Mouse (Mus musculus): Measurements from ENCODE around the gene Cfap299. TPM values are rescaled to one million over a fixed set of nuclear protein-coding genes. Genes with fewer than 3 reads are reported as not detected.

The Cfap299 gene
- 2.6 and 2.9 TPM in 2 replicates for polyA plus RNA-seq (2015; fragmentation: Nextera tagmentation; extraction: Ambion mirVana)

- Histone ChIP-seq H3K36me3 (ENCODE audit: control insufficient read depth, insufficient read depth, low read length) (no peaks in the 10 kb centered on the region), H3K9ac (ENCODE audit: low read depth, low read length) (peak within 1 kb of the TSS; percentile 59), H3K4me1 (ENCODE audit: control insufficient read depth, insufficient read depth, low read length) (peaks cover 3% of the 10 kb centered on the region), H3K27ac (ENCODE audit: low read length) (no peak within 1 kb of the TSS), H3K27me3 (ENCODE audit: control insufficient read depth, insufficient read depth, low read depth, low read length) (peaks cover 5% of the 10 kb centered on the region; the same call in 1 of the 2 replicates), H3K4me2 (ENCODE audit: low read length) (peak within 1 kb of the TSS; percentile 99), H3K4me3 (ENCODE audit: low read depth, low read length) (peak within 1 kb of the TSS; percentile 62), H3K9me3 (replicated peaks; ENCODE audit: control insufficient read depth, low read length, poor library complexity, severe bottlenecking) (no peaks in the 10 kb centered on the region)
- under 1% methylated on average over 46 of the region's 46 CpGs for WGBS
- peak; percentile 97 for ATAC-seq
Observed at GRCm38 (mm10) chr5:98328848-98329624, at the start of gene Cfap299. Cfap299 (plus strand) TSS chr5:98329304.

GRCm38 (mm10) chr5:98281993-98282392, 47.1 kb upstream of the Cfap299 start:
- 26% methylated on average over 9 of the region's 9 CpGs for WGBS
- 0 out of 2 replicates have a peak overlapping the region, but pooled peaks have one; percentile 14 for H3K9ac ChIP-seq (ENCODE audit: low read depth, low read length)

DNA sequence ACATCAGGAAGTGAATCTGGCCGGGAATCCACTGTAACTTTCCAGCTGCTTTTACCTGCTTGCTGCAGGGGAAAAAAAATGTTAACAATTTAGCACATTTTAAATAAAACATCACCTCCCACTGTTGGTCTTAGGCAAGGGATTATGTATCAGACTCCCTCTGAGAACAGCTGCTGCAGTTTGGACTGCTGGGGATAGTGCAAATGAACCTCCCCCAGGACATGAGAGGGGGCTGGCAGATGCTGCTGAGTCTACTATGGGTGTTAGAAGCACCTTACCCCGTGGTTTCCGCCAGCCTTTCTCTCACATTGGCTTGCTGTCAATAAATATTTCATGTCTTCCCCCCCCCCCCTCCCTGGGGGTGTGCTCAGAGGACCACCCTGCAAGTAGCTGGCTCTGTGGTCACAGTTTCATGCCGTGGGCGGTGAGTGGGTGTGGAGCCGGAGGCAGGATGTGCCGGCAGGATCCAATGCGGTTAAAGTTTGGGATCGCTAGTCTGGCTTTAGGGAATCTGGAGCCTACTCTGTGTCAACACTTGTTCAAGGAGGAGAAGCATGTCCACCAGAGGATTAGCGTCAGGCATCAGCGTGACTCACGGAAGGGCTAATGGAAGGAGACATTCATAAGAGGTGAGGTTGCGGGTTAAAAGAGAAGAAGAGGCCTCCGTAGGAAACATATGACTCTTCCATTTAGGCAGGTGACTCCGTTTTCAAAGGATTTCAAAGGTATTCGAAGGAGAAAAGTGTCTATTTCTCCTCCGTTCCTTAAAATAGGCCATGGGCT, 45.2 kb upstream of the Cfap299 start:
- Histone ChIP-seq H3K4me1 (ENCODE audit: control insufficient read depth, insufficient read depth, low read length) (peaks cover 12% of the 10 kb centered on the region), H3K9me3 (replicated peaks; ENCODE audit: control insufficient read depth, low read length, poor library complexity, severe bottlenecking) (no peaks in the 10 kb centered on the region), H3K4me3 (ENCODE audit: low read depth, low read length) (no peak overlapping the region), H3K36me3 (ENCODE audit: control insufficient read depth, insufficient read depth, low read length) (no peaks in the 10 kb centered on the region), H3K27me3 (ENCODE audit: control insufficient read depth, insufficient read depth, low read depth, low read length) (no peaks in the 10 kb centered on the region; the same call in 1 of the 2 replicates), H3K4me2 (ENCODE audit: low read length) (no peak overlapping the region), H3K9ac (ENCODE audit: low read depth, low read length) (no peak overlapping the region), H3K27ac (ENCODE audit: low read length) (no peak overlapping the region)
- 31% methylated on average over 17 of the region's 17 CpGs for WGBS
- no peak for ATAC-seq

More at GRCm38 (mm10) chr5:98281993-98282392, 47.1 kb upstream of the Cfap299 start:
- ATAC-seq = peak; percentile 45; the same call in 1 of the 2 replicates
- H3K27ac ChIP-seq (ENCODE audit: low read length) = no peak overlapping the region
- peak overlapping the region; percentile 28 for H3K4me2 ChIP-seq (ENCODE audit: low read length)
- H3K4me1 ChIP-seq (ENCODE audit: control insufficient read depth, insufficient read depth, low read length) = peaks cover 12% of the 10 kb centered on the region
- no peaks in the 10 kb centered on the region; the same call in 1 of the 2 replicates for H3K27me3 ChIP-seq (ENCODE audit: control insufficient read depth, insufficient read depth, low read depth, low read length)
- no peaks in the 10 kb centered on the region for H3K36me3 ChIP-seq (ENCODE audit: control insufficient read depth, insufficient read depth, low read length)
- no peak overlapping the region for H3K4me3 ChIP-seq (ENCODE audit: low read depth, low read length)
- H3K9me3 ChIP-seq (replicated peaks; ENCODE audit: control insufficient read depth, low read length, poor library complexity, severe bottlenecking) = no peaks in the 10 kb centered on the region

- no peaks in the 10 kb centered on the region for H3K36me3 ChIP-seq (ENCODE audit: control insufficient read depth, insufficient read depth, low read length)
- H3K4me3 ChIP-seq (ENCODE audit: low read depth, low read length) = no peak overlapping the region
- H3K9ac ChIP-seq (ENCODE audit: low read depth, low read length) = no peak overlapping the region
- H3K27me3 ChIP-seq (ENCODE audit: control insufficient read depth, insufficient read depth, low read depth, low read length) = peaks cover 6% of the 10 kb centered on the region
- WGBS = 85% methylated on average over 8 of the region's 8 CpGs
- H3K4me2 ChIP-seq (ENCODE audit: low read length) = no peak overlapping the region
- no peak for ATAC-seq
- peaks cover 13% of the 10 kb centered on the region for H3K4me1 ChIP-seq (ENCODE audit: control insufficient read depth, insufficient read depth, low read length)
- no peaks in the 10 kb centered on the region for H3K9me3 ChIP-seq (replicated peaks; ENCODE audit: control insufficient read depth, low read length, poor library complexity, severe bottlenecking)
- no peak overlapping the region for H3K27ac ChIP-seq (ENCODE audit: low read length)
Observed at GRCm38 (mm10) chr5:98290642-98291041, 38.5 kb upstream of the Cfap299 start.

DNA sequence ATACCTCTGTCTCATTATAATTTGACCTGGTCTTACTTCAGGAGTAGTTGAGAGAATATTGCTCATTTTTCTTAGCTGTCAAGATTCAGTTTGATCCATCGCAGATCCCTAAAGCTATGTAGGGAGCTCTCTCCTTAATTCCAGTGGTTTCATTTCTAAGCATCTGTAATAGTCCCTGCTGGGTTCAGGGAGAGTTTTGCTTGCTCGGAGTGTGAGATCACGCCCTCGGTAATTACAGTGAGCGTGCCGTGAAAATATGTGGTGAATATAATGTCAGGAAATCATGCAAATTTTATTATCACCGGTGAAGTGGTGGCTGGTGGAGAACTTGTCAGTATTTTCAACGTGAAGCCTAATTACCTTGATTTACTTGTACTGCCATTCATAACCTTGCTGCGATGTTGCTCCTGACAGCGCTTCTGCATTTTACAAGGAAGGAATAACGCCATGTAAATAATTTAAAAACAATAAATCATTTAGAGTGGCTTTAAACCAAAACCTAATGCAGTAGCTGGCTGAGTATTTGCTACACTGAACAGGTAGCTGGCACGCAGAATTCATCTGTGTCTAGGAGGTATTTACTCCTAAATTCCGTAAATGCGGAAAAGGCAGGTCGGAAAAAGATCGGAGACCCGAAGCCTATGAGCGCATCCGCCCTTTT, 36.6 kb upstream of the Cfap299 start:
- Histone ChIP-seq H3K4me2 (ENCODE audit: low read length) (peak overlapping the region; percentile 47), H3K27me3 (ENCODE audit: control insufficient read depth, insufficient read depth, low read depth, low read length) (peaks cover 6% of the 10 kb centered on the region), H3K36me3 (ENCODE audit: control insufficient read depth, insufficient read depth, low read length) (no peaks in the 10 kb centered on the region), H3K27ac (ENCODE audit: low read length) (no peak overlapping the region), H3K9me3 (replicated peaks; ENCODE audit: control insufficient read depth, low read length, poor library complexity, severe bottlenecking) (no peaks in the 10 kb centered on the region), H3K4me3 (ENCODE audit: low read depth, low read length) (peak overlapping the region; percentile 20), H3K4me1 (ENCODE audit: control insufficient read depth, insufficient read depth, low read length) (peaks cover 13% of the 10 kb centered on the region), H3K9ac (ENCODE audit: low read depth, low read length) (no peak overlapping the region)
- peak; percentile 54 for ATAC-seq
- 2% methylated on average over 19 of the region's 19 CpGs for WGBS

- H3K4me1 ChIP-seq (ENCODE audit: control insufficient read depth, insufficient read depth, low read length) = peaks cover 13% of the 10 kb centered on the region
- no peaks in the 10 kb centered on the region for H3K9me3 ChIP-seq (replicated peaks; ENCODE audit: control insufficient read depth, low read length, poor library complexity, severe bottlenecking)
- WGBS = 1% methylated on average over 12 of the region's 12 CpGs
- ATAC-seq = peak; percentile 60
- H3K27ac ChIP-seq (ENCODE audit: low read length) = no peak overlapping the region
- no peak overlapping the region for H3K9ac ChIP-seq (ENCODE audit: low read depth, low read length)
- H3K36me3 ChIP-seq (ENCODE audit: control insufficient read depth, insufficient read depth, low read length) = no peaks in the 10 kb centered on the region
- H3K4me2 ChIP-seq (ENCODE audit: low read length) = peak overlapping the region; percentile 47
- peak overlapping the region; percentile 20 for H3K4me3 ChIP-seq (ENCODE audit: low read depth, low read length)
- H3K27me3 ChIP-seq (ENCODE audit: control insufficient read depth, insufficient read depth, low read depth, low read length) = peaks cover 6% of the 10 kb centered on the region
Observed at GRCm38 (mm10) chr5:98293049-98293715, 35.9 kb upstream of the Cfap299 start.

- 97% methylated on average over 4 of the region's 4 CpGs for WGBS
- H3K4me3 ChIP-seq (ENCODE audit: low read depth, low read length) = no peak overlapping the region
Observed at GRCm38 (mm10) chr5:98300079-98300478, 29.0 kb upstream of the Cfap299 start.

GRCm38 (mm10) chr5:98305673-98306072, 23.4 kb upstream of the Cfap299 start:
- 86% methylated on average over 4 of the region's 4 CpGs for WGBS
- H3K27ac ChIP-seq (ENCODE audit: low read length) = no peak overlapping the region
- no peaks in the 10 kb centered on the region for H3K27me3 ChIP-seq (ENCODE audit: control insufficient read depth, insufficient read depth, low read depth, low read length)

More at GRCm38 (mm10) chr5:98300079-98300478, 29.0 kb upstream of the Cfap299 start:
- Histone ChIP-seq H3K27ac (ENCODE audit: low read length) (no peak overlapping the region), H3K27me3 (ENCODE audit: control insufficient read depth, insufficient read depth, low read depth, low read length) (no peaks in the 10 kb centered on the region; the same call in 1 of the 2 replicates), H3K9me3 (replicated peaks; ENCODE audit: control insufficient read depth, low read length, poor library complexity, severe bottlenecking) (no peaks in the 10 kb centered on the region), H3K36me3 (ENCODE audit: control insufficient read depth, insufficient read depth, low read length) (no peaks in the 10 kb centered on the region), H3K4me2 (ENCODE audit: low read length) (no peak overlapping the region), H3K4me1 (ENCODE audit: control insufficient read depth, insufficient read depth, low read length) (no peaks in the 10 kb centered on the region; the same call in 1 of the 2 replicates), H3K9ac (ENCODE audit: low read depth, low read length) (no peak overlapping the region)
- no peak for ATAC-seq

More at GRCm38 (mm10) chr5:98305673-98306072, 23.4 kb upstream of the Cfap299 start:
- Histone ChIP-seq H3K4me2 (ENCODE audit: low read length) (no peak overlapping the region), H3K4me1 (ENCODE audit: control insufficient read depth, insufficient read depth, low read length) (0 out of 2 replicates have a peak, but pooled peaks cover 2% of the 10 kb centered on the region), H3K9ac (ENCODE audit: low read depth, low read length) (no peak overlapping the region), H3K9me3 (replicated peaks; ENCODE audit: control insufficient read depth, low read length, poor library complexity, severe bottlenecking) (no peaks in the 10 kb centered on the region), H3K4me3 (ENCODE audit: low read depth, low read length) (no peak overlapping the region), H3K36me3 (ENCODE audit: control insufficient read depth, insufficient read depth, low read length) (no peaks in the 10 kb centered on the region)
- no peak for ATAC-seq
